Mouse (Mus musculus): ENCODE results near the gene Il22ra2. TPM values are rescaled to one million over a fixed set of nuclear protein-coding genes. Genes with fewer than 3 reads are reported as not detected.

The Il22ra2 gene
- total and polyA plus RNA-seq, 3 experiments = not detected

DNA sequence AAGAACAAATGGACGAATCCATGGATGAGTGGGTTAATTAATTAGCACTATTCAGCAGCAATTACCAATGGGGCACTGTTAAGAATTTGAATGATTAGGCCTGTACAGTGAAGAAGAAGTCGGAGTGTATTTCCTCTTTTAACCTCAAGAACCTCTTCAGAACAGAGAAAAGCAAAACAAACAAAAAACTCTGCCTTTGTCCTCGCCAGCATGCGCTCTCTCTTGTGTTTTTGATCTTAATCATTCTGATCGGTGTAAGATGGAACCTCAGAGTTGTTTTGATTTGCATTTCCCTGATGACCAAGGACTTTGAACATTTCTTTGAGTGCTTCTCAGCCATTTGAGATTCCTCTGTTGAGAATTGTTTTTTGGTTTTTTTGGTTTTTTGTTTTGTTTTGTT, 2.1 kb upstream of the Il22ra2 start:
- H3K79me2 ChIP-seq (ENCODE audit: control insufficient read depth, insufficient read depth, low read length, poor library complexity) = no peaks in the 10 kb centered on the region
- DNase-seq (ENCODE audit: low read depth, low spot score) = no peak
- no peak overlapping the region for H3K27ac ChIP-seq (ENCODE audit: control insufficient read depth, low read depth, low read length)
- no peaks in the 10 kb centered on the region for H3K4me1 ChIP-seq (ENCODE audit: control insufficient read depth in 1 of 2, insufficient read depth in 2 of 2, low read length in 2 of 2)
- H3K36me3 ChIP-seq (ENCODE audit: control insufficient read depth in 1 of 2, insufficient read depth in 2 of 2, low read length in 2 of 2) = no peaks in the 10 kb centered on the region
- TF ChIP-seq MYB (IDR thresholded peaks at IDR 0.05; ENCODE audit: low read depth, low read length) = no peak
- TF ChIP-seq ZNF384 (IDR thresholded peaks at IDR 0.05; ENCODE audit: low read depth, low read length) = no peak
- no peak for TF ChIP-seq TAL1 (IDR thresholded peaks at IDR 0.05; ENCODE audit: low read length)
- TF ChIP-seq MEF2A (IDR thresholded peaks at IDR 0.05; ENCODE audit: extremely low read depth, insufficient replicate concordance, low read depth, low read length, poor library complexity, severe bottlenecking) = no peak
- TF ChIP-seq CHD1 (IDR thresholded peaks at IDR 0.05; ENCODE audit: low read depth, low read length) = no peak
- peaks cover 0 to 2% of the 10 kb centered on the region in 2 experiments; a peak in 2 of 4 replicates for H3K27me3 ChIP-seq (ENCODE audit: control insufficient read depth in 1 of 2, insufficient read depth in 2 of 2, low read length in 2 of 2)
- H3K9me3 ChIP-seq (replicated peaks; ENCODE audit: insufficient read depth, low read length) = no peaks in the 10 kb centered on the region
- no peak overlapping the region for H3K9ac ChIP-seq (ENCODE audit: control insufficient read depth, low read depth, low read length, poor library complexity, severe bottlenecking)
- no peak overlapping the region for H3K4me3 ChIP-seq (ENCODE audit: control insufficient read depth in 1 of 2, insufficient read depth in 1 of 2, low read depth in 2 of 2, low read length in 2 of 2)

DNA sequence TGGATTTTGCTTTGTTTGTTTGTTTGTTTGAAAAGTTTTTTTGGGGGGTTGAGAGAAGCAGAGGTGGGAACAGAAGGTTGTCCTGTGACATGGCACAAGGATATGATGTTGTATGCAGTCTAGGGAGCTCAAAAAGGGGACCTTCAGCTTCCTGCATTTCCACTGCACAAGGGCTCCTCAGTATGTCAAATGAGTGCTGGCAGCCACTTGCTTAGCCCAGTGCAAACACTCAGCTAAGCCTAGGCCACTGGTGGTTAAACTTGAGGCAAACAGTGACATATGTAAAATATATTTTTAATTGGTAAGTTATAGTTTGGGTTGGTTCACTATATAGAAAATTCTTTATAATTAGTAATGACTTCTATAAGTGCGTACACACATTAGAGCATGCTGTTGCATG, 2.8 kb downstream of the Il22ra2 start:
- no peak for TF ChIP-seq MYB (IDR thresholded peaks at IDR 0.05; ENCODE audit: low read depth, low read length)
- no peak for TF ChIP-seq MYC (IDR thresholded peaks at IDR 0.05; ENCODE audit: low read depth, low read length)
- no peak for TF ChIP-seq HCFC1 (IDR thresholded peaks at IDR 0.05; ENCODE audit: low read depth, low read length)
- TF ChIP-seq CHD1 (IDR thresholded peaks at IDR 0.05; ENCODE audit: low read depth, low read length) = no peak
- no peak for TF ChIP-seq GABPA (IDR thresholded peaks at IDR 0.05; ENCODE audit: low read depth, low read length)
- no peak for TF ChIP-seq KAT2A (conservative IDR thresholded peaks at IDR 0.05; ENCODE audit: low read depth, low read length)
- TF ChIP-seq CHD2 (IDR thresholded peaks at IDR 0.05; ENCODE audit: low read length) = no peak
- TF ChIP-seq MAFK (IDR thresholded peaks at IDR 0.05; ENCODE audit: borderline replicate concordance, low read depth, low read length) = no peak
- TF ChIP-seq ELF1 (IDR thresholded peaks at IDR 0.05; ENCODE audit: low read depth, low read length) = no peak
- no peak for TF ChIP-seq MAX (IDR thresholded peaks at IDR 0.05; ENCODE audit: low read length)
- TF ChIP-seq POLR2AphosphoS5 (IDR thresholded peaks at IDR 0.05; ENCODE audit: borderline replicate concordance, low read depth, low read length) = no peak
- no peak for TF ChIP-seq MEF2A (IDR thresholded peaks at IDR 0.05; ENCODE audit: extremely low read depth, insufficient replicate concordance, low read depth, low read length, poor library complexity, severe bottlenecking)
- TF ChIP-seq JUND (IDR thresholded peaks at IDR 0.05; ENCODE audit: low read depth, low read length) = no peak
- no peak for TF ChIP-seq NRF1 (IDR thresholded peaks at IDR 0.05; ENCODE audit: insufficient read depth, low read depth, low read length, poor library complexity, severe bottlenecking)
- no peak for TF ChIP-seq CTCF (IDR thresholded peaks at IDR 0.05 in 2 of 3, conservative IDR thresholded peaks at IDR 0.05 in 1 of 3; ENCODE audit: control insufficient read depth in 1 of 3, insufficient read depth in 1 of 3, low read depth in 2 of 3, low read length in 3 of 3, poor library complexity in 1 of 3, severe bottlenecking in 1 of 3)
- no peak for TF ChIP-seq RAD21 (IDR thresholded peaks at IDR 0.05; ENCODE audit: low read depth, low read length)
- TF ChIP-seq ZC3H11A (IDR thresholded peaks at IDR 0.05; ENCODE audit: low read depth, low read length) = no peak
- no peaks in the 10 kb centered on the region for H3K36me3 ChIP-seq (ENCODE audit: control insufficient read depth in 1 of 2, insufficient read depth in 2 of 2, low read length in 2 of 2)
- H3K9me3 ChIP-seq (replicated peaks; ENCODE audit: insufficient read depth, low read length) = no peaks in the 10 kb centered on the region
- H3K27ac ChIP-seq (ENCODE audit: control insufficient read depth, low read depth, low read length) = no peak overlapping the region
- H3K4me3 ChIP-seq (ENCODE audit: control insufficient read depth in 1 of 2, insufficient read depth in 1 of 2, low read depth in 2 of 2, low read length in 2 of 2) = no peak overlapping the region
- H3K9ac ChIP-seq (ENCODE audit: control insufficient read depth, low read depth, low read length, poor library complexity, severe bottlenecking) = no peak overlapping the region
- no peak for DNase-seq (ENCODE audit: low read depth, low spot score)
- peaks cover 0 to 5% of the 10 kb centered on the region in 2 experiments; a peak in 1 of 4 replicates for H3K27me3 ChIP-seq (ENCODE audit: control insufficient read depth in 1 of 2, insufficient read depth in 2 of 2, low read length in 2 of 2)
- H3K79me2 ChIP-seq (ENCODE audit: control insufficient read depth, insufficient read depth, low read length, poor library complexity) = no peaks in the 10 kb centered on the region
- H3K4me1 ChIP-seq (ENCODE audit: control insufficient read depth in 1 of 2, insufficient read depth in 2 of 2, low read length in 2 of 2) = no peaks in the 10 kb centered on the region

Data from MEL (cell line).